Mouse (Mus musculus) small intestine, adult 2 months (tissue): ENCODE data around the gene Car2.

Experiments used
- CTCF ChIP-seq: fragments of 200-500 bp; IDR thresholded peaks from 2 replicates; pipeline ENCODE4 v1.5.1; 2012; ENCODE audit warnings: low read depth, mild to moderate bottlenecking, control low read depth, inconsistent platforms, low read length, moderate library complexity, mixed read lengths; ENCODE audit not compliant: insufficient replicate concordance, insufficient read length; ENCODE audit errors: extremely low read depth
- POLR2A ChIP-seq: fragments of 200-500 bp; IDR thresholded peaks from 2 replicates; pipeline ENCODE4 v1.6.1; 2012; ENCODE audit warnings: low read depth, mild to moderate bottlenecking, control low read depth, inconsistent platforms, low read length, moderate library complexity

DNA sequence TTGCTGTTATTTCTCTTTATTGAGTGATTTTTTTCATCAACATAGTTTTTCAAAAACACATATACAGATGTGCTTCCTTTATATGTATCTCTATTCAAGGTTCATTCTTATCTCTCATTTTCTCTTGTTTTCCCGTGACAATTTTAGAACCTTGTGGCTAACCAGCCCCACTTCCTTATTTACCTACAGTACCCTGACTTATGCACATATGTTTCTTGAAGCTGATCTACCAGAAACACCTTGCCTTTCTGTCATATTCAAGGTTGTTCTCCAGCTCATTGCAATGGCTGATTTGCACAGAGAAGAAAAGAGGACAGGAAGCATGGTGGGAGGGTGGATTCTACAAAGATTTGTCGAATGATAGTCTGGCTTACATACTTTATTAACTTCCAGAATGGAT, 29.3 kb downstream of the Car2 start:
- TF ChIP-seq CTCF, result no peak
- TF ChIP-seq POLR2A, result no peak
